Mouse (Mus musculus) hindbrain, postnatal 0 days (tissue): ENCODE measurements at regions not wholly inside any gene's neighbourhood (a gene's known extent, or its start where the extent isn't known, plus 50 kb on each side); places are given as distances from the start of the nearest gene placed in this dataset.

Source experiments
- ATAC-seq: fragments of 200-750 bp; cut with Nextera tagmentation; 2 replicates; pipeline ENCODE4 v1.8.0; 2017; ENCODE audit warnings: mild to moderate bottlenecking, moderate TSS enrichment, moderate library complexity
- DNase-seq: peaks from one replicate; pipeline ENCODE4 v3.0.0-alpha.2; 2015; ENCODE audit warnings: low spot score
- H3K27ac ChIP-seq: fragments of 300-500 bp; sonication (generic); 2 replicates; pipeline ENCODE4 v1.5.1; 2014; ENCODE audit warnings: mild to moderate bottlenecking
- H3K27me3 ChIP-seq: fragments of 300-500 bp; sonication (generic); 2 replicates; pipeline ENCODE4 v1.6.1; 2014; ENCODE audit warnings: low read length, mixed read lengths; ENCODE audit not compliant: insufficient read depth
- H3K36me3 ChIP-seq: fragments of 300-500 bp; sonication (generic); 2 replicates; pipeline ENCODE4 v1.6.1; 2014; ENCODE audit warnings: low read length, mixed read lengths; ENCODE audit not compliant: insufficient read depth
- H3K4me1 ChIP-seq: fragments of 300-500 bp; sonication (generic); 2 replicates; pipeline ENCODE4 v1.6.1; 2014; ENCODE audit warnings: antibody characterized with exemption, low read length, mixed read lengths; ENCODE audit not compliant: insufficient read depth
- H3K4me2 ChIP-seq: fragments of 300-500 bp; sonication (generic); 2 replicates; pipeline ENCODE4 v1.6.1; 2014; ENCODE audit warnings: low read depth, mild to moderate bottlenecking, low read length, moderate library complexity, mixed read lengths
- H3K4me3 ChIP-seq: fragments of 300-500 bp; sonication (generic); 2 replicates; pipeline ENCODE4 v1.5.1; 2014; ENCODE audit warnings: low read length
- H3K9ac ChIP-seq: fragments of 300-500 bp; sonication (generic); replicated peaks from 2 replicates; pipeline ENCODE4 v1.6.1; 2014; ENCODE audit warnings: mild to moderate bottlenecking, low read length, moderate library complexity, mixed read lengths
- H3K9me3 ChIP-seq: fragments of 300-500 bp; sonication (generic); 2 replicates; pipeline ENCODE4 v1.6.1; 2016; ENCODE audit warnings: low read length, mixed read lengths
- CTCF ChIP-seq: IDR thresholded peaks from 2 replicates; pipeline ENCODE4 v1.5.1; 2016; ENCODE audit warnings: antibody characterized with exemption, control low read depth, low read depth
- WGBS: fragments of 180-500 bp; shearing (Covaris S2); extraction: QIAGEN DNeasy Blood & Tissue Kit; methylation state at CpG from one replicate; pipeline ENCODE4 v1.1.7; 2014; 5-methylcytosine and 5-hydroxymethylcytosine counted together

- Histone ChIP-seq H3K27ac (no peak overlapping the region), H3K4me1 (0 out of 2 replicates have a peak, but pooled peaks cover 3% of the 10 kb centered on the region), H3K9ac (no peak overlapping the region), H3K27me3 (no peaks in the 10 kb centered on the region), H3K9me3 (no peaks in the 10 kb centered on the region), H3K4me3 (no peak overlapping the region), H3K4me2 (no peak overlapping the region), H3K36me3 (no peaks in the 10 kb centered on the region)
- no peak for DNase-seq
- ATAC-seq = no peak
- TF ChIP-seq CTCF = no peak
- WGBS = 79% methylated on average over 1 of the region's 1 CpGs
Measured at GRCm38 (mm10) chr13:43852888-43853287, 68.3 kb downstream of the Cd83 start.

- H3K4me2 ChIP-seq = no peak overlapping the region
- H3K4me1 ChIP-seq = 0 out of 2 replicates have a peak, but pooled peaks cover 3% of the 10 kb centered on the region
- no peak for ATAC-seq
- DNase-seq = no peak
- no peaks in the 10 kb centered on the region for H3K9me3 ChIP-seq
- no peak for TF ChIP-seq CTCF
- H3K27ac ChIP-seq = no peak overlapping the region
- H3K4me3 ChIP-seq = no peak overlapping the region
- no peaks in the 10 kb centered on the region for H3K36me3 ChIP-seq
- 98% methylated on average over 2 of the region's 2 CpGs for WGBS
- H3K27me3 ChIP-seq = no peaks in the 10 kb centered on the region
- no peak overlapping the region for H3K9ac ChIP-seq
Measured at GRCm38 (mm10) chr13:43854973-43855372, 70.4 kb downstream of the Cd83 start.

DNA sequence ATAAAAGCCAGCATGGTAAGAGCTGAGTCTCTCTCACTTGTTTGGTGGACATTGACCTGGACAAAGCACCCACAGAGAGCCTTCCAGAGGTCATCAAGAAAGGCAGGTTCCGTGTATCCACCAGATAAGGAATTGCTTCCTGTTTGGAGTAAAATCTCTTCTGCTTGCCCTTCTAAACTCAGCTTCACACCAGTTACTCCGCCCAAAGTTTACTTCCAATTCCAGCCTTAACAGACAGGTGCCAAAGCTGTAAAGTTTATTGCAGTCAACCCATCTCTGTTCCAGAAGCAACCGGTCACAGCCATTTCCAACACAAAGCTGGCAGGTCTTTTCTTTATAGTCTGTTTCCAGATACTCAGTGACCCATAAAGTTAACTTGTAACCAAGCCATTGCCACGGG lies 76.4 kb downstream of the Cd83 start:
- Histone ChIP-seq H3K9me3 (no peaks in the 10 kb centered on the region), H3K27me3 (no peaks in the 10 kb centered on the region), H3K4me2 (no peak overlapping the region), H3K27ac (no peak overlapping the region), H3K4me1 (peaks cover 7% of the 10 kb centered on the region; the same call in 1 of the 2 replicates), H3K4me3 (no peak overlapping the region), H3K9ac (no peak overlapping the region), H3K36me3 (no peaks in the 10 kb centered on the region)
- WGBS = 47% methylated on average over 4 of the region's 4 CpGs
- no peak for DNase-seq
- no peak for ATAC-seq
- TF ChIP-seq CTCF = no peak

DNA sequence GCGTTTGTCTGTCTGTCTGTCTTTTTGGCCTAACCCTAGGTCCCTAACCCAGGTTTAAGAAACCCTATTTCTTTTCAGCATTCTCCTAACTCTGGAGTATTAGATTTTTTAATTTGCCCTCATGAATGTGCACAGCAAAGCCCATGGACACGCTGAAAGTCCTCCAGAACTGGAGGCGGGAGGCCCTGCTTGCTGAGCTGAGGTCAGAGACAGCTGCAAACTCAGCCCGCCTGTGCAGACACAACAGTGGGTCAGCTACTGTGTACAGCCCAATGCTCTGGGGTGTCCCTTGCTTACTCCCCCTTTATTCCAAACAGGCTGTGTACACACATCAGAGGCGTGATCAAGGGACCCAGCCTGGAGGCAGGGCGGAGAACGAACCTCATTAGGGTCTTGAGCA lies 76.8 kb downstream of the Cd83 start:
- no peaks in the 10 kb centered on the region for H3K9me3 ChIP-seq
- no peak overlapping the region for H3K4me3 ChIP-seq
- no peak for TF ChIP-seq CTCF
- ATAC-seq (no peak), DNase-seq (no peak)
- WGBS = 77% methylated on average over 7 of the region's 7 CpGs
- no peak overlapping the region for H3K9ac ChIP-seq
- H3K36me3 ChIP-seq = no peaks in the 10 kb centered on the region
- no peaks in the 10 kb centered on the region for H3K27me3 ChIP-seq
- no peak overlapping the region for H3K27ac ChIP-seq
- peaks cover 7% of the 10 kb centered on the region; the same call in 1 of the 2 replicates for H3K4me1 ChIP-seq
- no peak overlapping the region for H3K4me2 ChIP-seq

GRCm38 (mm10) chr13:43862056-43862455 lies 77.5 kb downstream of the Cd83 start:
- H3K4me1 ChIP-seq = peaks cover 7% of the 10 kb centered on the region; the same call in 1 of the 2 replicates
- no peaks in the 10 kb centered on the region for H3K27me3 ChIP-seq
- H3K9ac ChIP-seq = no peak overlapping the region
- no peak overlapping the region for H3K4me2 ChIP-seq
- no peak overlapping the region for H3K4me3 ChIP-seq
- ATAC-seq (no peak), DNase-seq (no peak)
- no peaks in the 10 kb centered on the region for H3K36me3 ChIP-seq
- WGBS = 70% methylated on average over 5 of the region's 5 CpGs
- no peak for TF ChIP-seq CTCF
- H3K9me3 ChIP-seq = no peaks in the 10 kb centered on the region
- no peak overlapping the region for H3K27ac ChIP-seq

DNA sequence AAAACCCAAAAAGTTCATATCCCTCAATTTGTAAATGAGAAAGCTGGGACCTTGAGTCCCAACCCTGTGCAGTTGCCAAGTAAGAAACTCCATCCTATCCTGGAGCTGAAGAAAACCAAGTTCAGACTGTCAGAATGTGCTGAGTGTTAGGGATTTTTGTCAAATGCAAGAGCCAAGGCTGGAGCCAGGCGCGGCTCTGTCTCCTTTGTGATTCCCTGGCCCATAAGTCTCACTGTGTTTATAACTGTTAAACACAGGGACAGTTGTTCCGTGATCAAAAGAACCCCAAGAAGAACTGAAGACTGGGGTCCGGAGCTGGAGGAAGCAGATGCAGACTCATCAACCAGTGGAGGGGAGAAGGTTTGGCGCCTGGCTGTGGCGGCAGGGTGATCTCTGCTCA lies 78.0 kb downstream of the Cd83 start:
- peaks cover 7% of the 10 kb centered on the region; the same call in 1 of the 2 replicates for H3K4me1 ChIP-seq
- H3K4me3 ChIP-seq = no peak overlapping the region
- no peaks in the 10 kb centered on the region for H3K27me3 ChIP-seq
- no peak for TF ChIP-seq CTCF
- 78% methylated on average over 6 of the region's 6 CpGs for WGBS
- H3K4me2 ChIP-seq = no peak overlapping the region
- no peaks in the 10 kb centered on the region for H3K9me3 ChIP-seq
- no peaks in the 10 kb centered on the region for H3K36me3 ChIP-seq
- DNase-seq (no peak), ATAC-seq (no peak)
- no peak overlapping the region for H3K9ac ChIP-seq
- H3K27ac ChIP-seq = no peak overlapping the region

DNA sequence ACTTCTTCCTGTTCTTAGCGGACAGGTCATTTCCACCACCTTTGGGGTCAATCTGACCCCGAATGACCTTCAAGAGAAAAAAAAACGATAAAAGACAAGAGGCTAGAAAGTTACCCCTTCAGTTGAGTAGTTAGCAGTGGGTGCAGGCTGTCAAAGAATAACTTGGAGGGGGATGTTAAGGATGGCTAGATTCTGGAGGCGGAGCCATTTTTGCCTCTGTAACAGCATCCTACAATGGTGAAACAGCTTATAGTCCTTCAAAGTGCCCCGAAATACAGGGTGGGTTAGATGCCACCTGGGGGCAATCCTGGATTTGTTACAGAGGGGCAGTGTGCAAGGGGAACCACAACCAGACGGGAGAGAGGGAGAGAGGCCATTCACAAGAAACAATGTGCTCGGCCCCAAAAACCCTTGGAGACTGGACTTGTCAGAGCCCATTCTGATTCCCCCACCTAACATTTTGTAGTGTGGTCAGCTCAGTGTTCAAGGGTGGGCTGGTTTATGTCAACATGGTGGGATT lies 79.1 kb downstream of the Cd83 start:
- no peak for TF ChIP-seq CTCF
- DNase-seq (no peak), ATAC-seq (no peak)
- no peak overlapping the region for H3K4me2 ChIP-seq
- no peak overlapping the region for H3K9ac ChIP-seq
- H3K36me3 ChIP-seq = no peaks in the 10 kb centered on the region
- H3K27ac ChIP-seq = no peak overlapping the region
- no peak overlapping the region for H3K4me3 ChIP-seq
- peaks cover 7% of the 10 kb centered on the region; the same call in 1 of the 2 replicates for H3K4me1 ChIP-seq
- 86% methylated on average over 7 of the region's 7 CpGs for WGBS
- no peaks in the 10 kb centered on the region for H3K9me3 ChIP-seq
- H3K27me3 ChIP-seq = no peaks in the 10 kb centered on the region
